Mouse (Mus musculus): ENCODE measurements around the gene Ttll4. TPM values are rescaled to one million over a fixed set of nuclear protein-coding genes. Genes with fewer than 3 reads are reported as not detected.

The Ttll4 gene
- 10 to 100 TPM; 14.1 to 23.3 TPM for total RNA-seq (2021)
- long read RNA-seq, experiment 1, partial matches to known transcripts, result 0 of 1 reads
- long read RNA-seq, experiment 1, other reads (novel, unspliced or antisense), result 1 of 1 reads
- long read RNA-seq, experiment 2, partial matches to known transcripts, result 1 of 5 reads
- long read RNA-seq, experiment 2, other reads (novel, unspliced or antisense), result 4 of 5 reads

DNA sequence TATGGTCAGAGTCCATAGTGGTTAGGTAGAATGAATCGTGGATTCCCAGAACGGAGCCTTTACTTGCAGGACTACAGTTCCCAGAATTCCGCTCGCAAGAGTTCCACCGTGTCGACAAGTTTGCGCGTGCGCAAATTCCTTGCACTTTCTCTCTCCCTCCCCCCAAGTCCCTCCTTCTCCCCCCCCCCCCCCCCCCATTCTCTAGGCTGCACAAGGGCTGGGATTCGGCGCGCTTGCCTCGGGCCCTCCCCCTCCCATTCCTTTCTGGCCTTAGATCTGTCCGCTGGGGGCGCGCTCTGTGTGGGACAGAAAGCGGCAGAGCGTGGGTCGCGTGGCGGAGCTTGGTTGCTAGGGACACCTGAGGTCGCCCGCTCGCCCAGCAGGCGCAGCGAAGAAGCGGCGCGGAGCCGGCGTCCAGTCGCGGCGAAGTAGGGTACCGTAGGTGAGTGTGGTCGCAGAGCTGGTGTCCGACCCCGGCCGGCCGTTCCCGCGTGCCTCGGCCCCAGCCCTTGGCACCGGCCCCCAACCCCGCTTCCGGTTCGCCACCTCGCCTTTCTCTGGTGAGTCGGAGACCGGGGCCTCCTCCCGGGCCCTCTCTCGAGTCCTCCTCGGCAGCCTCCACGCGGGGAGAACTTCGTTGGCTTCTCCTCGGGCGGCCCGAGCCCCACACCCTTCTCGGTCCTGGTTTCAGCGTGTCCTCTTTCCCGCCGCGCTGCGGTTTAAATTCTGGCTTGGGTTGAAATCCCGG, at the start of gene Ttll4:
TSS of gene Ttll4 (plus strand) at position 298 of the 748 bp plus-strand sequence.
- DNase-seq (ENCODE audit: low spot score in 2 of 2), result peak; percentile 89 to 92

DNA sequence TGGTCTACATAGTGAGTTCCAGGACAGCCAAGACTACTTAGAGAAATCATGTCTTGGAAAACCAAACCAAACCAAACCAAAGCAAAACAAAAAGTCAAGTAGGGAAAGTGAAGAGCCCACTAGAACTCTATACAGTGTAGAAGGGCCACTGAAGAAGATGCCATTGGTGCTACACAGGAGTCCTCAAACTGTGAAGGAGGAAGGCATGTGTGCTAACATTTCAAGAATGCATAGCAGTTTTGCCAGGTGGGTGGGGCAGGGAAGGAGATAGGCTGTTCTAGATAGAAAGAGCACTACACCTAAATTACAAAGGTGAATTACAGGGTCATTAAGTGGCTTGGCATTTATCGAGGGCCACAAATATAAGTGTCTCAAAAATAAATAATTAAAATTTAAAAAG, 37.4 kb upstream of the Ttll4 start:
- no peak for DNase-seq (ENCODE audit: low spot score in 2 of 2)

DNA sequence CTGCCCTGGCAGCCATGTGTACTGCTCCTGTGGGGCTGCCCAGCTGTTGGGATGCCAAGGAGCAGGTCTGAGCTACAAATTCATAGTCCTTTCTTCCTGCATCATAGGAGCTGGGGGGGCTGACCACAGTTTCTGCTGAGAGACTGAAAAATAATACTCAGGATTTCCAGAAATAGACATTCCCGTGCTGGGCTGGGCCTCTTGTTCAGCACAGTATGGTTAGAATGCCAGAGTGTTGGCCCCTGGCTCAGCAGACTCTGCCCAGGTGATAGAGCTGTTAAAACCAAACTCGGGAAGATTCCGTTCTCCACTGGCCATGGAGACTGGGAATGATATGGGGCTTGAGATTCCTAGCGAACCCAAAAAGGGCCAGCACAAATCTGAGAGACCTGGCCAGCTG, 35.5 kb upstream of the Ttll4 start:
- DNase-seq (ENCODE audit: low spot score in 2 of 2), result no peak

DNA sequence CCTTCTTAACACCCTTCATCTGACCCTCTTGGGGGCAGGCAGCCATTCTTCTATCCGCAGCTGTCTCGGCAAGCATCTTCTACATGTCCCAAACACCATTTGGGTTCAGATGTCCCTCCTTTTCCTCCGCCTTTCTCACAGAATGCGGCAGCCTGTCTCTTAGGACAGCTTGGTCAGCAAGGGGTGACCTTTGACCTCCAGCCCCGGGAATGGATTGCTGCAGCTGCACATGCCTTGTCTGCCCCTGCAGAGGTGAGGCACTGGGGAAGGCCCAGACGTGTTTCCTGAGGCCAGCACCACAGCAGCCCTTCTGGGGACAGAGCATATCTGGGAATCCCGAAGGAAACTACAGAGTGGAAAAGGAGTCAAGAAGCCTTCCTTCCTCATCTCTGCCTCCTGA, 33.5 kb upstream of the Ttll4 start:
- no peak for DNase-seq (ENCODE audit: low spot score in 2 of 2)

DNA sequence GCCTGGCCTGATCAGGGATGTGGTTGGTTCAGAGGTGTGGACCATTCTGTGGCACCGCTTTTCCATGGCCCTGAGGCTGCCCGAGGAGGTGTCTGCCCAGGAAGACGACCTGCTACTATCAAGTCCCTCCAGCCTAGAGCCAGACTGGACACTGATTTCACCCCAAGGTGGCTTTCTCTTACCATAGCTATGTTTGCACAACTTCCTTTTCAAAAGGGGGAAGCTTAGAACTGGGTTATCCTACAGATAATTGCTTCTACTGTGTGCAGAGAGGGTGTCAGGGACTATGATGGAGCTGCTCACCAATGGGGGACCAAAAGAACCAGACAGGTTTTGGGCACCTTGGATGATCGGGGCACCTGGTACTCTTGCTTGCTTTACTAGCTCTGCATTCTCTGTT, 28.8 kb upstream of the Ttll4 start:
- DNase-seq (ENCODE audit: low spot score in 2 of 2), result no peak

DNA sequence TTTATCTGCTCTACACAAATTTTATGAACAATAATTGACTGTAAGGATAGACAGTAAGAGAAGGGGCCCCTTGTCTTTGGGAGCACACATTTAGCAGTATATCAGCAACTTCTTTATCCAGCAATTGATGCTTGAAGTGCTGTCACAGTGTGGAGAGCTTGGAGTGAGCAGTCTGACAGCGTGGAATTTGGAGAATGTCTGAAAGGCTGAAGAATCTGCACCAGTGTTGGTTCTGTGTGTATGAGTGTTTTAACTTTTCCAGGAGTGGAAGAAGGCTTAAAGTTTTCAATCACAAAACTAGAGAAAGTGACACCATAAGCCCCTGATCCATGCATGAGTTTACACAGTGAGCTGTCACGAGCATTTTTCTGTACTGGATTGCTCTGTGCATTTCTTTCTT, 18.0 kb upstream of the Ttll4 start:
- DNase-seq (ENCODE audit: low spot score in 2 of 2), result no peak

DNA sequence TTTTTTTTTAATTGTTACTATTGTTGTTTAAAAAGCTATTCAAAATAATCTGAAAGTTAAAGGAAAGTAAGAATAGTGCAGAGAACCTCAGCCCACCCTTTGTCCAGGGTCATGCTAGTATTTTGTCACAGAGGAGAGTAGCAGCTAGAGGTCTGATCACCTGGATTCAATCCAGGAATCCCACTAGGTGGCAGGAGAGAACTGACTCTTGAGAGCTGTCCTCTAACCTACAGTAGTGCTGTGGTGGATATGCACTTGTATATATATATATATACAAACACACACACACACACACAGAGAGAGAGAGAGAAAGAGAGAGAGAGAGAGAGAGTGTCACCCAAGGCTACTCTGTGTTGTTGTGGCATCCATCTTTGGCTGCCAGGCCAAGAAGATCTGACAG, 17.6 kb upstream of the Ttll4 start:
- DNase-seq (ENCODE audit: low spot score in 2 of 2), result no peak

DNA sequence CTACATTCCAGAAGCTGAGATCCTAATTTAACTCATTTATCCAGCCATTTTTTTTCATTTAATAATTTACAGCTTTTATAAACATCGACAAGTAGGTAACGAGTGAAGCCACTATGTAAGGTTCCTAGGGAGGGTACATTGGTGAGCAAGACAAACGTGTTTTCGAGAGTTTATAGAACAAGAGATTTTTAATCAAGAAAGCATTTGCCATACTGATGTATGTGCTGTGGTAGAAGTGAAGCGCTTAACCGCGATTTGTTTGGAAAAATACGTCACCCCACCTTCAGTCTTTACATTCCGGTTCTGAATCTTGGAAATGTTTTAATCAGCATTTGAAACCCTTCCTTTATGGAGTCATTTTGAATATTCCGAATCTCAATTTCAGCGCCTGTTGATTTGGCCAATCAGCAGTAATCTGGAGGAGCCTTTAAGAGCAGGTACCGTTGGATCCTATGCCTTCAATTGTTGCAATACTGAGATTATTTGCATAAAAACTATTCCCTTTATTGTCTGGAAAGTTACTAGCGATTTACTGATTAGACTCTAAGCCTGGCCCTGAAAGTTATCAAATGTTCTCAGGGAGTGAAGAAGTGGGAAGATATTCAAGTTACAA, 814 bp downstream of the Ttll4 start:
- no peak for DNase-seq (ENCODE audit: low spot score in 2 of 2)

DNA sequence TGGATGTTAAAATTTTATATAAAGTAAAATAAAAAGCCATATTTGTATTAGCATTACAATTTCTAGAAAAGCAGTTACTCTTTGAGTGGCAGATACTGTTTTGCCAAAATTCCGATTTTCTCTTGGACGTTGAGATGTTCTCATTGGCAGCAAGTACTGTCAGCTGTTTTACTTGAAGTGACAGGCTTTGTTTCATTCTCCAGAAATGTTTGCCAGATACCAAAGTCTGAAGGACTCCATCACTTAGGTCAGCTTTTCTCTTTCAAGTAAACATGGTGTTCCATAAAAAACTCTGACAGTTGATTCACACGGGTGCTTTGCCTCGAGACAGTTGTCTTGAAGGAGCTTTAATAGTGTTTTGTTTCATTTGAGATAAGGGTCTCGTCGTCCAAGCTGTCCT, 3.6 kb downstream of the Ttll4 start:
- no peak for DNase-seq (ENCODE audit: low spot score in 2 of 2)

DNA sequence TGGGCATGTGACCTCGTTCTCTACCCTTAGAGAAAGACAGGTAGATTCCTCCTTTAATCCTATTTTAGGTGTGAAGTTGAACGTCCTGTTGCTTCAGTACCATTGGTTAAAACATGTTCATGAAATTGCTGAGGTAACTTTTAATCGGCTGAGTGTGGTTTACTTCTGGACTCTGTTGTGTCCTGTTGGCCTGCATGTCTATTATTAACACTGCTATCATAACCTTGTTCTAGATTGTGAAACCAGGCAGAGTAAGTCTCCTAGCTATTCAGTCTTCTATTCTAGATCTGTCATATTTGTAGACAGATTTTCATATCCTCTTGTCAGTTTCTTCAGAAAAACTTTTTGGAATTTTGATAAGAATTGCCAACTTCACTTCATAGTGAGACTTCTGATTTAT, 6.8 kb downstream of the Ttll4 start:
- no peak for DNase-seq (ENCODE audit: low spot score in 2 of 2)

DNA sequence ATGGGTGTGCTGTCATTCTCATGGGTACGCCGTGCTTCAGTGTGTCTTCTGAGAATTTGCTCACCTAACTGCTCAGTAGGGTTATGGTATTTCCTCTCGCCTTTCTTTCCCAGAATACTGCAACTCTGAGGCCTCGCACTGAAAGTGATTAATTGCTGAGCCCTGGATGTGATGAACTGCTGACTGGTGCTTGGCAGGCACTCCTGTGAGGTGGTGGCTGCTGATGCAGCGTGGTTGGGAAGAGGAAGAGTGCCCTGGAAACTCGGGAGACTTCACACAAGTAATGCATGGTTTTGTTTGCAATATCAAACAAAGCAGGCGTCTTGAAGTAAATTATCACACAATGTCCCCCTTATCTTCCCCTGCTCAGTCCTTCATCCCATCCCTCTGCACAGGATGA, 11.2 kb downstream of the Ttll4 start:
- DNase-seq (ENCODE audit: low spot score in 2 of 2), result no peak

DNA sequence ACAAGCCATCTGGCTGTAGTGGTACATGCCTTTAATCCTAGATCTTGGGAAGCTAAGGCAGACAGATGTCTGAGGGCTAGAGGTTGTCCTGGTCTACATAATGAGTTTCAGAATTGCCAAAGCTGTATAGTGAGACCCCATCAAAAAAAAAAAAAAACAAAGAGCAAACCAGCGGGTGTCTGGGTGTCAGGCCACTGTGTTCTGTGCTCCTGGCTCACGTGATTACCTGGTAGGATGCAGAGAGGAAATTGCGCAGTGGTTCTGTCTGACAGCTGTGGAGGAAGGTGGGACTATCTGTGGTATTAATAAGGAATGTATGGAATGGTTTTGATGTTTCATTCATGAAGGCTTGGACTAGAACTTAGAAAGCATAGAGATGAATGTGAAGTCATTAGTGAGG, 15.3 kb downstream of the Ttll4 start:
- no peak for DNase-seq (ENCODE audit: low spot score in 2 of 2)

DNA sequence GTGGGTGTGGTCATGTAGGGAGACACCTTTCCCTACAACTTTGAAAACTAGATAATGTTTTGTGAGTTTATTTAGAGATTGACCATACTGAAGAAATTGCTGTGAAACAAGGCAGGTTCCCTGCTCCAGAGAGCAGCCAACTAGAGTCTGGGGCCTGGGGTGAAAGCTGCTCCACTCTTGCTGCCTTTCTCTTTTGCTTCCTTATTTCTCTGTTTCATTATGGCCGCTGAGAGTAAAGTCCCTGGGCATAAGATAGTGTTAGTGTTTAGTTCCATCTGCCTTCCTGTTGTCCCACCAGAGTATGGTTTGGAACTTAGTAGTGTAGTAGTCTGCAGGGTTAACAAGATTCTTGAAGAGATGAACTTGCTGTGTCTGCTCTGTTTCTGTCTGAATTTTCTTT, 16.3 kb downstream of the Ttll4 start:
- DNase-seq (ENCODE audit: low spot score in 2 of 2), result no peak

DNA sequence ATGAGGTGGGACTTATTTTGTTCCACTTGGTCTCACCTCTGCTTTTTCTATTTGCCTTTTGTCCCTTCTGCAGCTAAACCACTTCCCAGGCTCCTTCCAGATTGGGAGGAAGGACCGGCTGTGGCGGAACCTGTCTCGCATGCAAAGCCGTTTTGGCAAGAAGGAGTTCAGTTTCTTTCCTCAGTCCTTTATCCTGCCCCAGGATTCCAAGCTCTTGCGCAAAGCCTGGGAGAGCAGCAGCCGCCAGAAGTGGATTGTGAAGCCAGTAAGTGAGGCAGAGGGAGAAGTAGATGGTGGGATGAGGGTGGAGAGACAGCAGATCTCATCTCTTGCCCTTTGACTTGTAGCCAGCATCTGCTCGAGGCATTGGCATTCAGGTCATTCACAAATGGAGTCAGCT, 25.6 kb downstream of the Ttll4 start:
- DNase-seq (ENCODE audit: low spot score in 2 of 2), result no peak

DNA sequence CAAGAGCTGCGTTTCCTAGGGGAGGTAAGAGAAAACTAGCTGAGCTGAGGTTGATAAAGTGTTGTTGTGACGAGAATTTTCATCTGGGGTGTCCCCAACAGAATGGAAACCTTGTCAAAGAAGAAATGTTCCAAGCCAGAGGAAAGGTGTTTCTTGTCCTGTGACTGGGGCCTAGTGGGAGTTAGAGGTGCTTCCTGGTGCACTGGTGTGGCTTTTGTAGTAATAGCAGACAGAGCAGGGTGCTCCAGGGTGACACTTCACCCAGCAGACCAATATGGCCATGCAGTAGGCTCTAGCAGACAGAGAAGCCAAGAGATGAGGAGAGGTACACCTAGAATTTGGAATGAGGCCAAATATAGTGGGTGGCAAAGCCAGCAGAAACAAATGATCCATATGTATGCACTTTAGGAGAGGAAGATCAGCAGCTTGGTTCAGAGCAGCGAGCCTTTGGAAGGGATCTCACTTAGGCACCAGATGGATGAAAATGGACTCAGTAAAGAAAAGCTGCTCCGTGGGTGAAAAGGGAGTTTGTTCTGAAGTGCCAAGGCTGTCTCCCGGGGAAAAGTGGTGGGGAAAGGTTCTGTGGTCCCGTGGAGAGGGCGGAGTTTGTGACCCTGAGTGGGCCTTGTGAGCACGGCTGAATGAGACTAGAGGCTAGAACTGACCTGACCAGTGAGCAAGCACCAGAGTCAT, 32.5 kb downstream of the Ttll4 start:
- DNase-seq (ENCODE audit: low spot score in 2 of 2), result no peak

DNA sequence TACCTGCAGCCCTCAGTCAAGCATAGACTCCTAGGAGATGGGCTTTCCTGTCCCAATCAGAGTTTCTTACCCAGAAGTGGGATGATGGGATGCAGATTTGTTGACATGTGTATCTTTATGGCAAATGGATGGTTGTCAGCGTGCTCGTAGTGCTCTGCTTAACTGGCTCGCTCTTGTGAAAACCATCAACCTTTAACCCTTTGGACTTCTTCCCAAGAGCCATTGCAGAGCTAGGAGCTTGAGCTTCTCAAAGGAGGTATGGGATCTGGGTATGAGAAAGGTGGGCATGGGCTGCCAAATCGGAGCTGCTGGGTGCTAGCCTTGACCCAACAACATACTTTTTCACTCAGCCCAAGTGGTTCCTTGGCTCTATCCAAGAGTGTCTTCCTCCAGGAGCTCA, 34.3 kb downstream of the Ttll4 start:
- no peak for DNase-seq (ENCODE audit: low spot score in 2 of 2)

DNA sequence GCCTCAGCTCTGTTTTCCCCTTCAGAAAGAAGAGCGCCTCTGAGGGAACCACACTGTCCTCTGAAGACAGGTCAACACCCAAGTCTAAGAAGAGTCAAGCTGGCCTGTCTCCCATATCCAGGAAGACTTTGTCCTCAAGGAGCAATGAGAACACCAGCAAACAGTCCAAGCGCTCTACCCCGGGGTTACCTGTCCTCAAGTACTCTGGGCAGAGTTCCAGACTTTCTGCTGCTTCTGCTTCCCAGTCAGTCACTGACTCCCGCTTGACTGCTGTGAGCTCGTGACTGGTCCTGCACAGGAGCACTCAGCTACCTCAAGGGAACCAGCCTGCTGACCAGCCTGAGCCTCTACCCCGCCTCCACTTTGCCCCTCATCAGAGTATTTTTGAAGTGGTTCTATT, 35.9 kb downstream of the Ttll4 start:
- no peak for DNase-seq (ENCODE audit: low spot score in 2 of 2)

DNA sequence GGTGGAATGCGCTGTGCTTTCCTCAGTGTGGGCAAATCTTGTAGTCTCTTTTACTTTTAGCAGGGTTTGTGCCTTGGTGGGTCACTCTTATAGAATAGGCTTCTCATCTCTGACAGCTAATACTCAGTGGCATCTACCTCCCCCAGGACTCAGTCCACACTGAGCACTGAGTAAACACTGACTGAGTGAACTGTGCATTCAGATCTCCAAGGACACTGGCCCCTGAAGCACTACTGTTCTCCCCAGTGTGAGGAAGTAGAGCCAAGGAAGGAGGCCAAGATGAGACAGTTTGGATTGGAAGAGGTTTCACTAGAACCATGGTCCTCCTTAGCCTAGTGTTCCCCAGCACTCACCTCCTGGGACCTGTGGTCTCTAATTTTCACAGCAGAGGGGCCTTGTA, 36.8 kb downstream of the Ttll4 start:
- DNase-seq (ENCODE audit: low spot score in 2 of 2), result no peak

DNA sequence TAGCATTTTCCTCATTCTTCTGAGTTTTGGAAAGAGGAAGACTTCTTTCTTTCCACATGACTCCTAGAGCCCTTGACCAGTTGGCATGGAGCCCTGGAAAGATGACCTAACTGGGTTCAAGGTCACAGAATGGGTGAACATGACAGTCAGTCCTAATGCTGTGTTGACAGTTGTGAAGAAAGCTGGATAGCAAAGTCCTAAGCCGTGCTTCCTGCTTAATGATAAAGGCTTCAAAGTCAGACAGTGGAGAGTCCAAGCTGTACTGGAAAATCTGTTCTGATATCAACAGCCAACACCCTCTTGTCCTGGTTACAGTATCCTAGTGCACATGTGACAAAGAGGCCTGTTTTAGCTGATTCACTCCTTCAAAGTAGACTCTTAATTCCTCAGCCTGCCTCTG, 37.2 kb downstream of the Ttll4 start:
- peak; percentile 40 to 48 for DNase-seq (ENCODE audit: low spot score in 2 of 2)

DNA sequence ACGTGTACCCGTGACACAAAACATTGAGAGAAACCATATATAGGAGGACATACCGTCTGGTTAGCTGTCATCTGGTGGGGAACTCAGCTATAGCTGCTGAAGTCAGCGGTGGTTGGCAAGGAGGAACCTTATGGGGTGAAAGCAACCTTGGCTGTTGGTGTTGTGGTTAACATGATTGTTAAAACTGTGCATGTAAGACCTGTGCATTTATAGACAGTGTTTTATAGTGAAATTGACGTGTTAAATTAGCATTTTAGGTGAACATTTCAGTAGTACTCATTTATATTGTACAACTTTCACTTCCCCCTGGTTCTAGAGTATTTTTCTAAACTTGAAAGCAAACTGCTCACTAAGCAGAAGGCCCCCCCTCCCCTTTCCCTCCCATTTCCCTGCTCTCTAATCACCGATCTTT, 40.6 kb downstream of the Ttll4 start:
- no peak for DNase-seq (ENCODE audit: low spot score in 2 of 2)

DNA sequence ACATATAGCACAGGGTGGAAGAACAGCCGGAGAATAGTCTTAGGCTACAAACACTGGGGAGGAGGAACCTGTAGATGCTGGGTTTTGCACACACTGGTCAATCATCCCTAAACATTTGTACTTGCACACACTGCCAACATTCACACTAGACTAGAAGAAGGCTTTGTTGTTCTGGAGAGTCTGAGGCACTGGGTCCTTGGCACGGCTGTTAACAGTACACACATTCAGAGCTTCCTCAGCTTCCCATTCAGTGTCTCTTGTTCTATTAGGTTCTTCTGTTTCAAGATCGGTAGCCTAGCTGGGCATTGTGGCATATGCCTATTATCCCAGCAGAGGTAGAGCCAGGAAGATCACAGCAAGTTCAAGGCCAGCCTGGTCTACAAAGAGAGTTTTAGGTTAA, 42.6 kb downstream of the Ttll4 start:
- no peak for DNase-seq (ENCODE audit: low spot score in 2 of 2)

DNA sequence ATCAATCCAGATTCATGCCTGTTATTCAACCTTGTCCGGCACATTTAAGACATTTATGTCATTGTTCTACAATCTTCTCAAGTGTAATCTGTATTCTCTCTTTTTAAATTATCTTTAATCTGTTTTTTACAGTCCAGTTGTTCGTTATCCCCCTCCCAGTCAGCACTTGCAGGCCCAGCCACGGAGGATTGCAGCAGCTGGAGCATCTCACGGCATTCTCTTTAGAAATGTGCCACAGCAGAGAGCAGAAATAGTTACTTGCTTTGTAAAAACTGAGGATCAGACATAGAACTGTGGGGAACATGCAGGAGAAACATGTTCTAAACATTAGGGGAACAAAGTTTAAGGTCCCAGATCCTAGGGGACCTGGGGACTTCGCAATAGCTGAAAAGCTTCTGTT, 43.5 kb downstream of the Ttll4 start:
- DNase-seq (ENCODE audit: low spot score in 2 of 2), result no peak

Data from adrenal gland, adult 18-20 months (tissue).